Mouse (Mus musculus): Measurements from ENCODE around the gene Dhx30.

- TF ChIP-seq POLR2A (IDR thresholded peaks at IDR 0.05; ENCODE audit: insufficient read depth, low read depth, low read length) (no peak), CTCF (IDR thresholded peaks at IDR 0.05; ENCODE audit: insufficient read depth, low read depth, low read length) (no peak)
Measured at GRCm38 (mm10) chr9:110070358-110070757, 47.3 kb downstream of the Dhx30 start.

All from olfactory bulb, adult 2 months (tissue).